Mouse (Mus musculus): ENCODE measurements at regions not wholly inside any gene's neighbourhood (a gene's known extent, or its start where the extent isn't known, plus 50 kb on each side); places are given as distances from the start of the nearest gene placed in this dataset. TPM values are rescaled to one million over a fixed set of nuclear protein-coding genes. Genes with fewer than 3 reads are reported as not detected.

DNA sequence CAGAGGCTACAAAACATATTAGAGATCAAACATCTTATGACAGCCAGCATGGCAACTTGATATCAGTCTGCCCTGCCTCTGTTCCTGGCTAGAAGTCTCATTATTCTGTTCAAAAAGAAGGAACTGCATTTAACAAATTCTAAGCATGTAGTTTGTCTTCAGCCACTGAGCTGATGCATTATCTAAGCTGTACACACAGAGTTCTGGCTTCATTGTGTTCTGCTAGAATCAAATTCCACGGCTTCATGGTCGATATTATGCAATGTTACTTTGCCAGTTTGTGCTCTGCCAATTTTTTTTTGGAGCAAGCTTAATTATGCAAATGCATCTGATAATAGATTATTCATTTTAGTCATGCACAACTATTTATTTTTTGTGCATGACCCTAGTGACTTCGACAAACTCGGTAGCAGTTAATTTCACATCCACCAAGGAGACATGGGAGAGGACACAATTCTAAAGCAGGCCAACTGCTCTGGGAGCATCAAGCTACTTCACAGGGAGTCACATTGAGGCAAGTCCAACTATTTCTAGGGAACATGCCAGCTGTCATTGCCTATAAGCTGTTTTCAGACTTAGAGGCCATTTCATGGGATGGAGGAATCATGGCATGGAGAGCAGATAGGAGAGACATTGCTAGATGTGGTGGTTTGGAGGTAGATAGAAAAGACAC, 360.8 kb downstream of the Kif20b start:
- no peak for ATAC-seq (ENCODE audit: insufficient read depth, low read depth)
- Histone ChIP-seq H3K4me1 (ENCODE audit: control insufficient read depth, insufficient read depth) (no peaks in the 10 kb centered on the region), H3K27me3 (ENCODE audit: control insufficient read depth, insufficient read depth, low read length) (no peaks in the 10 kb centered on the region), H3K27ac (ENCODE audit: low read depth) (no peak overlapping the region), H3K9me3 (replicated peaks; ENCODE audit: control insufficient read depth, low read length) (no peaks in the 10 kb centered on the region), H3K4me2 (ENCODE audit: low read depth, low read length) (no peak overlapping the region), H3K4me3 (ENCODE audit: low read depth, low read length) (no peak overlapping the region), H3K9ac (replicated peaks; ENCODE audit: low read depth, low read length) (no peak overlapping the region), H3K36me3 (replicated peaks; ENCODE audit: control insufficient read depth, insufficient read depth, low read length) (no peaks in the 10 kb centered on the region)
- 80% methylated on average over 4 of the region's 4 CpGs for WGBS
- DNase-seq (ENCODE audit: low spot score): no peak
- TF ChIP-seq CTCF (IDR thresholded peaks at IDR 0.05; ENCODE audit: low read depth) (no peak), EP300 (IDR thresholded peaks at IDR 0.05; ENCODE audit: low read depth) (no peak)

DNA sequence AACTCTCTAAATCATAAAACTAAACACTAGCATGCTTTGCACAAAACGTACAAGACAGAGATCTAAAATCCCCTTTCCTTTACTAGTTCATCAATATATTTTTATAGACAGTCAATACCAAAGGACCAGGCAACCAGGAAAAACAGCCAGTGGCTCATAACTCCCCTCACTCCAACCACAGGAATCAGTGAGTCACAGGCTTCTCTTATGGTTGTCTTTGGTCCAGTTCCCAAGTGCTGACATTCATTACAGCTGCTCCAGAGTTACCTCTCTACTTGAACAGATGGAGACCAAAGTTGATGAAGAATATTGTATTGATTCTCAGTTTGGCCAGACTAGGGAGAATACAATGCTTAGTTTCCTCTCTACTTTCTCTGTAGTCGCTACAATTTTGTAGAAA, 376.7 kb downstream of the Kif20b start:
- Histone ChIP-seq H3K27ac (ENCODE audit: low read depth) (no peak overlapping the region), H3K4me3 (ENCODE audit: low read depth, low read length) (no peak overlapping the region), H3K27me3 (ENCODE audit: control insufficient read depth, insufficient read depth, low read length) (no peaks in the 10 kb centered on the region), H3K36me3 (replicated peaks; ENCODE audit: control insufficient read depth, insufficient read depth, low read length) (no peaks in the 10 kb centered on the region), H3K9ac (replicated peaks; ENCODE audit: low read depth, low read length) (no peak overlapping the region), H3K4me1 (ENCODE audit: control insufficient read depth, insufficient read depth) (no peaks in the 10 kb centered on the region), H3K9me3 (replicated peaks; ENCODE audit: control insufficient read depth, low read length) (no peaks in the 10 kb centered on the region), H3K4me2 (ENCODE audit: low read depth, low read length) (no peak overlapping the region)
- WGBS: 76% methylated on average over 2 of the region's 2 CpGs
- no peak for ATAC-seq (ENCODE audit: insufficient read depth, low read depth)
- no peak for DNase-seq (ENCODE audit: low spot score)
- TF ChIP-seq EP300 (IDR thresholded peaks at IDR 0.05; ENCODE audit: low read depth) (no peak), CTCF (IDR thresholded peaks at IDR 0.05; ENCODE audit: low read depth) (no peak)

DNA sequence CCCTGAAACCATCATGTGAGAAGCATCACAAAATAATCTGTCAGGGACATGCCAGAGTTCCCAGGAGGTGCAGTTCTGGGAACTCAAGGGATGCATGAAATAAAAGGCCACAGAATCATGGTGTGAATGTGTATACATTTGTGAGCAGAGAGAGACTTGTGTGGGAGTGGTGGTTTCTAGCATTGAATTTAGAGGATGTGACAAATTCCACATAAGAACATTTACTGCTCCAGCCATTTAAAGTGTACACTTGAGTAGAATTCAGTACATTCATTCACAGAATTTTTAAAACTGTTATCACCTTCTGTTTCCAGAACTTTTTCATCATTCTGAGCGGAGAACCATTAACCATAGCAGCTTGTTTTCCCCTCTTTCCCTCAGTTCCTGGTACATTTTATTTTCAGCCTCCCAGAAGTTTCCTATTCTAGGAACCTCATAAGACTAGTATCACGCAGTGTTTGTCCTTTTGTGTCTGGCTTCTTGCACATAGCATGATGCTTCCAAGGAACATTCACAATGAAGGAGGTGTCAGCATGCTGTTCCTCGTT, 380.6 kb downstream of the Kif20b start:
- Histone ChIP-seq H3K36me3 (replicated peaks; ENCODE audit: control insufficient read depth, insufficient read depth, low read length) (no peaks in the 10 kb centered on the region), H3K27me3 (ENCODE audit: control insufficient read depth, insufficient read depth, low read length) (no peaks in the 10 kb centered on the region), H3K9ac (replicated peaks; ENCODE audit: low read depth, low read length) (no peak overlapping the region), H3K4me1 (ENCODE audit: control insufficient read depth, insufficient read depth) (no peaks in the 10 kb centered on the region), H3K4me2 (ENCODE audit: low read depth, low read length) (no peak overlapping the region), H3K4me3 (ENCODE audit: low read depth, low read length) (no peak overlapping the region), H3K9me3 (replicated peaks; ENCODE audit: control insufficient read depth, low read length) (no peaks in the 10 kb centered on the region), H3K27ac (ENCODE audit: low read depth) (no peak overlapping the region)
- WGBS: 74% methylated on average over 3 of the region's 3 CpGs
- ATAC-seq (ENCODE audit: insufficient read depth, low read depth): no peak
- TF ChIP-seq EP300 (IDR thresholded peaks at IDR 0.05; ENCODE audit: low read depth): no peak
- TF ChIP-seq CTCF (IDR thresholded peaks at IDR 0.05; ENCODE audit: low read depth): no peak
- no peak for DNase-seq (ENCODE audit: low spot score)

Small RNAs in the stretch of these regions (microRNA-seq; reads per million reads assigned to microRNA genes)
- gene Gm23075: not detected
